Mouse (Mus musculus) heart, adult 10 weeks (tissue): ENCODE results near the gene Gm13278. TPM values are rescaled to one million over a fixed set of nuclear protein-coding genes. Genes with fewer than 3 reads are reported as not detected.

Experiments
- polyA plus RNA-seq: library from polyadenylated mRNA; stranded (reverse); fragments of 350-450 nt; fragmentation: Illumina TruSeq; extraction: RNeasy Lipid Tissue Mini Kit (QIAGEN cat#74804); gene quantifications from one replicate; pipeline ENCODE4 v1.2.3, GENCODE M21; 2014; ENCODE audit warnings: low read depth, low replicate concordance

Gene Gm13278
- polyA plus RNA-seq, 1 experiment from 2014 or later: not detected

Other genes starting within 250 kb of the Gm13278 start
- gene Ifna15, start 233.3 kb upstream of the Gm13278 start, polyA plus RNA-seq: not detected
- gene Ifna14, start 219.8 kb upstream of the Gm13278 start, polyA plus RNA-seq: not detected
- not detected for gene Ifna9, start 199.2 kb upstream of the Gm13278 start, polyA plus RNA-seq
- not detected for gene Ifna12, start 188.2 kb upstream of the Gm13278 start, polyA plus RNA-seq
- gene C87499, start 157.1 kb upstream of the Gm13278 start, polyA plus RNA-seq: not detected
- gene Ifna13, start 147.1 kb upstream of the Gm13278 start, polyA plus RNA-seq: not detected
- gene Ifna16, start 114.6 kb upstream of the Gm13278 start, polyA plus RNA-seq: not detected
- not detected for gene Ifna2, start 107.6 kb upstream of the Gm13278 start, polyA plus RNA-seq
- gene Ifnab, start 100.2 kb upstream of the Gm13278 start, polyA plus RNA-seq: not detected
- gene Gm26566, start 69.7 kb upstream of the Gm13278 start, polyA plus RNA-seq: not detected
- gene Klhl9, start 69.1 kb upstream of the Gm13278 start, polyA plus RNA-seq: 44.7 TPM
- gene Gm13271, start 36.7 kb upstream of the Gm13278 start, polyA plus RNA-seq: not detected
- not detected for gene Gm13283, start 31.4 kb upstream of the Gm13278 start, polyA plus RNA-seq
- gene Gm13290, start 17.7 kb upstream of the Gm13278 start, polyA plus RNA-seq: not detected
- gene Gm13289, start 14.6 kb upstream of the Gm13278 start, polyA plus RNA-seq: not detected
- not detected for gene Gm13272, start 11.7 kb upstream of the Gm13278 start, polyA plus RNA-seq
- gene Ifnz, start 9.4 kb upstream of the Gm13278 start, polyA plus RNA-seq: not detected
- not detected for gene Gm13276, start 5.8 kb upstream of the Gm13278 start, polyA plus RNA-seq
- not detected for gene Gm13277, start 2.9 kb upstream of the Gm13278 start, polyA plus RNA-seq
- gene Gm13275, start 2.9 kb downstream of the Gm13278 start, polyA plus RNA-seq: not detected
- gene Gm13279, start 5.8 kb downstream of the Gm13278 start, polyA plus RNA-seq: not detected
- gene Gm13285, start 8.1 kb downstream of the Gm13278 start, polyA plus RNA-seq: not detected
- gene Gm13287, start 11.7 kb downstream of the Gm13278 start, polyA plus RNA-seq: not detected
- gene Gm13288, start 14.0 kb downstream of the Gm13278 start, polyA plus RNA-seq: not detected
- gene Ifna7, start 24.7 kb downstream of the Gm13278 start, polyA plus RNA-seq: not detected
- not detected for gene Ifna11, start 28.4 kb downstream of the Gm13278 start, polyA plus RNA-seq
- not detected for gene Ifna6, start 35.9 kb downstream of the Gm13278 start, polyA plus RNA-seq
- gene Ifna5, start 44.0 kb downstream of the Gm13278 start, polyA plus RNA-seq: not detected
- gene Ifna4, start 50.3 kb downstream of the Gm13278 start, polyA plus RNA-seq: not detected
- not detected for gene Ifna1, start 58.5 kb downstream of the Gm13278 start, polyA plus RNA-seq
- not detected for gene Ifne, start 88.7 kb downstream of the Gm13278 start, polyA plus RNA-seq